Mouse (Mus musculus): ENCODE data around the gene Cxadr. TPM values are rescaled to one million over a fixed set of nuclear protein-coding genes. Genes with fewer than 3 reads are reported as not detected.

The Cxadr gene
- polyA plus RNA-seq, 2 experiments: 7.7 to 11.7 TPM

GRCm38 (mm10) chr16:78322140-78322539, 20.9 kb downstream of the Cxadr start:
- WGBS (ENCODE audit: insufficient replicate concordance): 61% methylated on average over 7 of the region's 7 CpGs
- no peak for ATAC-seq (ENCODE audit: insufficient read depth)
- no peak for DNase-seq (ENCODE audit: low read depth in 3 of 3, low spot score in 3 of 3)

GRCm38 (mm10) chr16:78325972-78326848, 24.9 kb downstream of the Cxadr start:
- no peak for ATAC-seq (ENCODE audit: insufficient read depth)
- WGBS (ENCODE audit: insufficient replicate concordance): 68% methylated on average over 27 of the region's 27 CpGs
- Histone ChIP-seq H3K9me3 (ENCODE audit: control insufficient read depth, low read length) (no peaks in the 10 kb centered on the region), H3K27ac (no peak overlapping the region), H3K4me3 (ENCODE audit: insufficient read depth in 1 of 2, low read depth in 2 of 2, low read length in 2 of 2) (no peak overlapping the region), H3K4me1 (replicated peaks; ENCODE audit: control insufficient read depth in 2 of 2, insufficient read depth in 2 of 2, low read length in 1 of 2) (0 out of 4 replicates have a peak, but pooled peaks cover 0 to 2% of the 10 kb centered on the region in 2 experiments), H3K27me3 (ENCODE audit: control insufficient read depth, insufficient read depth, low read length) (no peaks in the 10 kb centered on the region), H3K9ac (replicated peaks) (no peak overlapping the region), H3K36me3 (replicated peaks; ENCODE audit: control insufficient read depth, insufficient read depth, low read depth) (no peaks in the 10 kb centered on the region), H3K4me2 (ENCODE audit: low read depth) (no peak overlapping the region)
- no peak for TF ChIP-seq CTCF (IDR thresholded peaks at IDR 0.05; ENCODE audit: low read depth)
- TF ChIP-seq EP300 (IDR thresholded peaks at IDR 0.05; ENCODE audit: low read depth): no peak
- DNase-seq (ENCODE audit: low read depth in 3 of 3, low spot score in 3 of 3): no peak

More at GRCm38 (mm10) chr16:78322140-78322539, 20.9 kb downstream of the Cxadr start:
- Histone ChIP-seq H3K4me3 (ENCODE audit: insufficient read depth in 1 of 2, low read depth in 2 of 2, low read length in 2 of 2) (no peak overlapping the region), H3K27me3 (ENCODE audit: control insufficient read depth, insufficient read depth, low read length) (no peaks in the 10 kb centered on the region), H3K27ac (no peak overlapping the region), H3K36me3 (replicated peaks; ENCODE audit: control insufficient read depth, insufficient read depth, low read depth) (no peaks in the 10 kb centered on the region), H3K9ac (replicated peaks) (no peak overlapping the region), H3K4me2 (ENCODE audit: low read depth) (no peak overlapping the region), H3K4me1 (replicated peaks; ENCODE audit: control insufficient read depth in 2 of 2, insufficient read depth in 2 of 2, low read length in 1 of 2) (0 out of 4 replicates have a peak, but pooled peaks cover 0 to 2% of the 10 kb centered on the region in 2 experiments), H3K9me3 (ENCODE audit: control insufficient read depth, low read length) (no peaks in the 10 kb centered on the region)
- TF ChIP-seq CTCF (IDR thresholded peaks at IDR 0.05; ENCODE audit: low read depth) (no peak), EP300 (IDR thresholded peaks at IDR 0.05; ENCODE audit: low read depth) (no peak)

- no peak overlapping the region for H3K9ac ChIP-seq (replicated peaks)
- H3K9me3 ChIP-seq (ENCODE audit: control insufficient read depth, low read length): no peaks in the 10 kb centered on the region
- H3K36me3 ChIP-seq (replicated peaks; ENCODE audit: control insufficient read depth, insufficient read depth, low read depth): no peaks in the 10 kb centered on the region
- DNase-seq (ENCODE audit: low read depth in 3 of 3, low spot score in 3 of 3): no peak
- no peaks in the 10 kb centered on the region for H3K4me1 ChIP-seq (replicated peaks; ENCODE audit: control insufficient read depth in 2 of 2, insufficient read depth in 2 of 2, low read length in 1 of 2)
- no peak overlapping the region for H3K27ac ChIP-seq
- 75% methylated on average over 7 of the region's 7 CpGs for WGBS (ENCODE audit: insufficient replicate concordance)
- TF ChIP-seq CTCF (IDR thresholded peaks at IDR 0.05; ENCODE audit: low read depth): no peak
- TF ChIP-seq EP300 (IDR thresholded peaks at IDR 0.05; ENCODE audit: low read depth): no peak
- H3K4me2 ChIP-seq (ENCODE audit: low read depth): no peak overlapping the region
- no peaks in the 10 kb centered on the region for H3K27me3 ChIP-seq (ENCODE audit: control insufficient read depth, insufficient read depth, low read length)
- ATAC-seq (ENCODE audit: insufficient read depth): no peak
- no peak overlapping the region for H3K4me3 ChIP-seq (ENCODE audit: insufficient read depth in 1 of 2, low read depth in 2 of 2, low read length in 2 of 2)
Measured at GRCm38 (mm10) chr16:78327562-78327961, 26.3 kb downstream of the Cxadr start.

- Histone ChIP-seq H3K36me3 (replicated peaks; ENCODE audit: control insufficient read depth, insufficient read depth, low read depth) (no peaks in the 10 kb centered on the region), H3K27me3 (ENCODE audit: control insufficient read depth, insufficient read depth, low read length) (no peaks in the 10 kb centered on the region), H3K9me3 (ENCODE audit: control insufficient read depth, low read length) (no peaks in the 10 kb centered on the region), H3K4me1 (replicated peaks; ENCODE audit: control insufficient read depth in 2 of 2, insufficient read depth in 2 of 2, low read length in 1 of 2) (no peaks in the 10 kb centered on the region), H3K27ac (no peak overlapping the region), H3K9ac (replicated peaks) (no peak overlapping the region), H3K4me2 (ENCODE audit: low read depth) (no peak overlapping the region), H3K4me3 (ENCODE audit: insufficient read depth in 1 of 2, low read depth in 2 of 2, low read length in 2 of 2) (no peak overlapping the region)
- no peak for TF ChIP-seq EP300 (IDR thresholded peaks at IDR 0.05; ENCODE audit: low read depth)
- TF ChIP-seq CTCF (IDR thresholded peaks at IDR 0.05; ENCODE audit: low read depth): no peak
- WGBS (ENCODE audit: insufficient replicate concordance): 69% methylated on average over 12 of the region's 12 CpGs
- no peak for DNase-seq (ENCODE audit: low read depth in 3 of 3, low spot score in 3 of 3)
- ATAC-seq (ENCODE audit: insufficient read depth): no peak
Measured at GRCm38 (mm10) chr16:78327999-78328398, 26.7 kb downstream of the Cxadr start.

- Histone ChIP-seq H3K4me2 (ENCODE audit: low read depth) (no peak overlapping the region), H3K27me3 (ENCODE audit: control insufficient read depth, insufficient read depth, low read length) (no peaks in the 10 kb centered on the region), H3K9ac (replicated peaks) (no peak overlapping the region), H3K4me1 (replicated peaks; ENCODE audit: control insufficient read depth in 2 of 2, insufficient read depth in 2 of 2, low read length in 1 of 2) (no peaks in the 10 kb centered on the region), H3K9me3 (ENCODE audit: control insufficient read depth, low read length) (no peaks in the 10 kb centered on the region), H3K4me3 (ENCODE audit: insufficient read depth in 1 of 2, low read depth in 2 of 2, low read length in 2 of 2) (no peak overlapping the region), H3K36me3 (replicated peaks; ENCODE audit: control insufficient read depth, insufficient read depth, low read depth) (no peaks in the 10 kb centered on the region), H3K27ac (no peak overlapping the region)
- WGBS (ENCODE audit: insufficient replicate concordance): 41% methylated on average over 8 of the region's 8 CpGs
- ATAC-seq (ENCODE audit: insufficient read depth) (no peak), DNase-seq (ENCODE audit: low read depth in 3 of 3, low spot score in 3 of 3) (no peak)
- TF ChIP-seq CTCF (IDR thresholded peaks at IDR 0.05; ENCODE audit: low read depth) (no peak), EP300 (IDR thresholded peaks at IDR 0.05; ENCODE audit: low read depth) (no peak)
Measured at GRCm38 (mm10) chr16:78337226-78337625, 35.9 kb downstream of the Cxadr start.
